Mouse (Mus musculus): ENCODE results near the gene Kcnip4. TPM values are rescaled to one million over a fixed set of nuclear protein-coding genes. Genes with fewer than 3 reads are reported as not detected.

Gene Kcnip4
- polyA plus RNA-seq, 1 experiment from 2014 or later, result 0.51 TPM

DNA sequence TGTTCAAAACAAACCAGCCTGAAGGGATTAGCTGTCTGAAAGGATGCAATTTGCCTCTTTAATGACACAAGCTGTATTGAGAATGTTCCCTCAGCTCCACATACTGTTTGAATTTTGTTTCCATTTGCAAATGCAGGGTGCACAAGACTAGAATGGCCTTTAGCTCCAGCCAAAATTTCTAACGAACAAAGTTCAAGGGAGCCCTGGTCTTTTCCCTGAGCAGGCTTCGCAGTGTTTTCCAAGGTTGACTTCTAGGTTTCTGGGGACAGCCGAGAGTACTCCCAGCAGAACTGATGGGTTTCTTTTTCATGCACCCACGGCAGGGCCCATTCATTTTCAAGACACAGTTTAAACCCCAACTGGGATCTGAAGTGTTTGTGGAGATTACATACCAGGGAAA is 874.2 kb downstream of the Kcnip4 start:
- H3K4me2 ChIP-seq, result no peak overlapping the region
- no peak for ATAC-seq (ENCODE audit: extremely low read depth, insufficient number of reproducible peaks, low FRiP score, low TSS enrichment)
- H3K36me3 ChIP-seq, result no peaks in the 10 kb centered on the region
- no peaks in the 10 kb centered on the region for H3K27me3 ChIP-seq (replicated peaks)
- 80% methylated on average over 4 of the region's 4 CpGs for WGBS
- no peaks in the 10 kb centered on the region for H3K4me1 ChIP-seq
- no peak overlapping the region for H3K27ac ChIP-seq (replicated peaks)
- H3K9ac ChIP-seq, result no peak overlapping the region
- H3K4me3 ChIP-seq, result no peak overlapping the region
- no peaks in the 10 kb centered on the region for H3K9me3 ChIP-seq

DNA sequence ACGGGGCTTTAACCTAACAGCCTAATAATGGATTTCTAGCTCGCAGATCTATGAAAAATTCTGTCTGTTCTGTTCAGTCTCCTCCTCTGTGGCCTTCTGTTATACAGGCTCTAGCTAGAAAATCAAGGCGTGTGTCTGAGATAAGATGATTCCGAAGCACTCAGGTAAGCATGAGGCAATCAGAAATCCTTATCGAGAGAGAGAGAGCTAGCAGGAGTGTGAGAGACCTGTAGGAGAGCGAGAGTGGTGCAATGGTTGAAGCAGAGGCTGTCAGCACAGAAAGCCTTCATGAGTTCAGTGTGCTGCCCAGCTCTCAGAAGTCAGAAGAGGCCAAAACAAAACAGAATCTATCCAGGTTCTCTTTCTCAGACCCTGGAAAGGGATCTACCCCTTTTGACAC is 888.0 kb downstream of the Kcnip4 start:
- no peak overlapping the region for H3K4me2 ChIP-seq
- H3K4me3 ChIP-seq, result no peak overlapping the region
- 68% methylated on average over 6 of the region's 6 CpGs for WGBS
- no peaks in the 10 kb centered on the region for H3K9me3 ChIP-seq
- no peak overlapping the region for H3K27ac ChIP-seq (replicated peaks)
- H3K36me3 ChIP-seq, result no peaks in the 10 kb centered on the region
- no peaks in the 10 kb centered on the region for H3K4me1 ChIP-seq
- H3K27me3 ChIP-seq (replicated peaks), result no peaks in the 10 kb centered on the region
- no peak for ATAC-seq (ENCODE audit: extremely low read depth, insufficient number of reproducible peaks, low FRiP score, low TSS enrichment)
- no peak overlapping the region for H3K9ac ChIP-seq

DNA sequence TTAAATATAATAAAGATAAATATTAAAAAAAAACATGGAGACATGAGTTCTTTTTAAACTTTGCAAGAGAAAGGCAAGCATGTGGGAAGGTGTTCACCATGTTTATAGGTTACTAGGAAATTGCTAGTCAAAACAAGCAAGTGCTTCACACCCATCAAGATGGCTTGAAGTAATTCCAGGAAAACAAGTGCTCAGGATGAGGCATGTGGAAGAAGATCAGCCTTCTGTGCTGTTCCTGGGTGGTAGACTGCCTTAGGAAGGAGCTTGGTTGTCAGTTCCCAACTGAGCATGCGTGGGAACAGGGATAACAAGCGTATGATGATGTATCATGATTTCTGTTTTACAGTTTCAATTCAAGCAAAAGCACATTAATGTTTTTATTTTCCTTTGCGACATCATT is 891.1 kb downstream of the Kcnip4 start:
- H3K4me2 ChIP-seq, result no peak overlapping the region
- 79% methylated on average over 3 of the region's 3 CpGs for WGBS
- no peaks in the 10 kb centered on the region for H3K9me3 ChIP-seq
- no peak overlapping the region for H3K9ac ChIP-seq
- H3K4me3 ChIP-seq, result no peak overlapping the region
- no peaks in the 10 kb centered on the region for H3K27me3 ChIP-seq (replicated peaks)
- ATAC-seq (ENCODE audit: extremely low read depth, insufficient number of reproducible peaks, low FRiP score, low TSS enrichment), result no peak
- H3K4me1 ChIP-seq, result no peaks in the 10 kb centered on the region
- H3K27ac ChIP-seq (replicated peaks), result no peak overlapping the region
- H3K36me3 ChIP-seq, result no peaks in the 10 kb centered on the region

DNA sequence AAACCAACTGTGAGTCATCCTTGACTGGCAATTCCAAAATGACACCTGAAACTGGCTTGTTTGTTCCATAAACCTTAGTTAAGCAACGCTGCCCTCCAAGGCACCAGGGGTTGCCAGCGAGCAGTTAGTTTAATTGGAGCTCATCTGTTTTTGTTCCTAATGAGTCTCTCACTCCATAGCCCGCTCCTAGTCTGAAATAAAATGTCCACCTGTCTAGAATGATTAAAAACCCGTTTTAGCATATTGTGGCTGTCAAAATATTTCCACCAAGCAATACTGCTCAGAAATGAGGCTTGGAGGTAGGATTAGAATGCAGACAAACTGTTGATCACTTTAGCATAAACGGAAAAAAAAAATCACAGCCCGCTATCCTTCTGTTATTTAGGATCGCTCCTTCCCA is 901.3 kb downstream of the Kcnip4 start:
- Histone ChIP-seq H3K4me2 (no peak overlapping the region), H3K4me1 (no peaks in the 10 kb centered on the region), H3K9ac (no peak overlapping the region), H3K36me3 (no peaks in the 10 kb centered on the region), H3K4me3 (no peak overlapping the region), H3K27ac (replicated peaks) (no peak overlapping the region), H3K9me3 (no peaks in the 10 kb centered on the region), H3K27me3 (replicated peaks) (no peaks in the 10 kb centered on the region)
- WGBS, result 77% methylated on average over 7 of the region's 7 CpGs
- ATAC-seq (ENCODE audit: extremely low read depth, insufficient number of reproducible peaks, low FRiP score, low TSS enrichment), result no peak

DNA sequence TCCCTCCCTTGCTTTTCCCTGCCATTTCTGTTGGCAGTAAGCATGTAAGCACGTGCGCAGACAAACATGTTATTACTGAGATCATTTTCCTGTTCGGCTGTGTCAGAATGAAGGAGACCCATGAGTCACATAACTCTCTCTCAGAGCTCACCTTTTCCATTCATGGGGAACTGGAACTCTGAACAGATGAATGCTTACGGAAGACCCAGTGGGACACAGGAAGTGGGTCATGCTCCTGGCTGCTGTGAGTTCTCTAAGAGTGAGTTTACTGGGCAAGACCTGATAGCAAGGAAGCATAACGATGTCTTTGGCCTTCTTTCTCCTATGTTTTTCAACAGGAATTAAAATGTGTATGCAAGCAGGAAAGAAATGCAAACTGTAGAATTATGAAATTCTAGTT is 917.8 kb downstream of the Kcnip4 start:
- Histone ChIP-seq H3K27me3 (replicated peaks) (no peaks in the 10 kb centered on the region), H3K27ac (replicated peaks) (no peak overlapping the region), H3K4me3 (no peak overlapping the region), H3K4me1 (no peaks in the 10 kb centered on the region), H3K9ac (no peak overlapping the region), H3K9me3 (no peaks in the 10 kb centered on the region), H3K4me2 (no peak overlapping the region), H3K36me3 (no peaks in the 10 kb centered on the region)
- ATAC-seq (ENCODE audit: extremely low read depth, insufficient number of reproducible peaks, low FRiP score, low TSS enrichment), result no peak
- 78% methylated on average over 5 of the region's 5 CpGs for WGBS

DNA sequence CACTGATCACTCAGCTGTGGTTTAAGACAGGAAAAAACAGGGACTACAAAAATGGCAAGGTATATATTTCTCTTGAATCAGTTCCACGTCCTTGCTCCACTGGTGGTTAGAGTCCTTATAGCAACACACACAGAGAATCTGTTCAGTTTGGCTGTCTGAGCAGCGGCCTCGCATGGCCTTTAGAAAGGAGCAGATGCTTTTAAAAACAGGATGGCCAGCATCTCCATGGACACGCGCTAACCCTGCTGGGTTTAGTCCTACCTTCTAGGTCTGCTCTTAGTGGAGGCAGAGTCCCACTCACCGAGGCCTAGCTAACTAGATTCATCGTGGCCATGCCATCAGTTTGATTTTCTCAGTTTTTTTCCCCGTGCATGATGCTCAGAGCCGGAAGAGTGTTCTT is 918.4 kb downstream of the Kcnip4 start:
- WGBS, result 80% methylated on average over 9 of the region's 9 CpGs
- no peak overlapping the region for H3K27ac ChIP-seq (replicated peaks)

DNA sequence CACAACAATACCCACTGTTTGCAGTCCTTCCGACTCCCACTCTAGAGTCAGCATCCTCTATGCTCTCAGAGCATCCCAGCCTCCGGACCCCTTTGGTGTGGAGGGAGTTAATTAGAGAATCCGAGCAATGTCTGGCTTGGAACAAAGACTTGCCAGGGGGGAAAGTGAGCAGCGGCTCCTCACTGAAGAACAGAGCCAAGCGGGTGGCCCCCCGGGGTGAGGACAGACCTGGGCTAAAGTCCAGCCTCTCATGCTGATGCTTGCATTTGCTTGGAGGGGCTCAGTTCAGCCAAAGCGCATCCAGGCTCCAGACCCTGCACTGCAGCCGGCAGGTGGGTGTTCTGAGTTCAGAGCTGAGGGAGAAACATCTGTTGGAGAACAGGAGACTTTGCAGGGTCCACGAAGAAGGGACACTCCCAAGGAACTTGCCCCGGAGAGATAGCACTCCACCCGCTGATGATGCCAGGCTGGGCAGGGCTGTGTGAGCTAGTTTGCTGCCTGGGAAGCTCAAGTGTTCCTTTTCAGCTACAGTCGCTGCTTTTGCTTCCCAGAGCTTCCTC is 925.1 kb downstream of the Kcnip4 start:
- no peaks in the 10 kb centered on the region for H3K36me3 ChIP-seq
- WGBS, result 2% methylated on average over 12 of the region's 12 CpGs
- H3K4me3 ChIP-seq, result peak overlapping the region; percentile 28
- H3K9ac ChIP-seq, result 0 out of 2 replicates have a peak overlapping the region, but pooled peaks have one; percentile 19
- no peak for ATAC-seq (ENCODE audit: extremely low read depth, insufficient number of reproducible peaks, low FRiP score, low TSS enrichment)
- no peaks in the 10 kb centered on the region for H3K9me3 ChIP-seq
- 0 out of 2 replicates have a peak, but pooled peaks cover 7% of the 10 kb centered on the region for H3K4me1 ChIP-seq
- H3K27me3 ChIP-seq (replicated peaks), result peaks cover 20% of the 10 kb centered on the region
- H3K27ac ChIP-seq (replicated peaks), result no peak overlapping the region
- peak overlapping the region; percentile 64 for H3K4me2 ChIP-seq

More for the DNA sequence above, 918.4 kb downstream of the Kcnip4 start:
- Histone ChIP-seq H3K9ac (no peak overlapping the region), H3K4me2 (no peak overlapping the region), H3K4me3 (no peak overlapping the region), H3K36me3 (no peaks in the 10 kb centered on the region), H3K9me3 (no peaks in the 10 kb centered on the region), H3K27me3 (replicated peaks) (no peaks in the 10 kb centered on the region), H3K4me1 (no peaks in the 10 kb centered on the region)
- no peak for ATAC-seq (ENCODE audit: extremely low read depth, insufficient number of reproducible peaks, low FRiP score, low TSS enrichment)

DNA sequence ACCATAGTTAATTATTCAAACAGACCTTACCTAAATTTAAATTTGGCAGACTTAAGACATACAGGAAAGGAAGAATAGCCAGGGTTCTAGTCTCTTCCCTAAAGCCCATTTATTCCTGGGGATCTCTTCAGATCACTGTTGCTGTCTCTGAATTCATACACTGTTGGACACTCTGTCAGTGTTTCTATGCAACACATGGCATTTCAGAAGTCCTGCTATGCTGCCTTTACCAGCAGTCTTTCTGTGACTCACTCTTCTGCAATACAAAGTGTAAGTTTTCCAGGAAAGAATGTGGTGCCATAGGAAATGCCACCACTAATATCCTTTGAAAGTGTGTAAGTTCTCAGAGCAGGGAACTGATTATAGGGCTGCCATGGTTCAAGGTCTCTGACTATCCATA is 936.7 kb downstream of the Kcnip4 start:
- no peaks in the 10 kb centered on the region for H3K9me3 ChIP-seq
- H3K27ac ChIP-seq (replicated peaks), result no peak overlapping the region
- ATAC-seq (ENCODE audit: extremely low read depth, insufficient number of reproducible peaks, low FRiP score, low TSS enrichment), result no peak
- no peak overlapping the region for H3K9ac ChIP-seq
- H3K36me3 ChIP-seq, result no peaks in the 10 kb centered on the region
- H3K27me3 ChIP-seq (replicated peaks), result no peaks in the 10 kb centered on the region
- no peak overlapping the region for H3K4me2 ChIP-seq
- 0 out of 2 replicates have a peak, but pooled peaks cover 5% of the 10 kb centered on the region for H3K4me1 ChIP-seq
- no peak overlapping the region for H3K4me3 ChIP-seq

DNA sequence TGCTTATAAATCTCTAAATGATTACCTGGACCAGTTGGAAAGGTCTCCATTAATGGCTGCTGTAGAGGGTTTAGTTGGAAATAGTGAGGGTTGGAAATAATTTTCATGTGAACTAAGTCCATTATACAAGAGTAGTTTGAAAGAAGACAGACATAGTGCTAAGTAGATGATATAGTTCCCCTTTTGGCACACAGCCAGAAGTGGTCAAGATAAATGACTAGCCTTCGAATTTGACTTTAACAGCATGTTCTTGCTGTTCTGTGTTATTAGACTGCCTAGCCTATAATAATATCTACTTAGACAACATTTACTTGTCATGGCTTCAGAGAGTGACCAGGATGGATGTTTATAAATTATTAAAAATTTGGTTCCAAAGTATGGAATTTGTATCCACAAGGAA is 941.3 kb downstream of the Kcnip4 start:
- Histone ChIP-seq H3K27ac (replicated peaks) (no peak overlapping the region), H3K36me3 (no peaks in the 10 kb centered on the region), H3K4me3 (no peak overlapping the region), H3K27me3 (replicated peaks) (no peaks in the 10 kb centered on the region), H3K9me3 (no peaks in the 10 kb centered on the region), H3K4me2 (no peak overlapping the region), H3K9ac (no peak overlapping the region), H3K4me1 (0 out of 2 replicates have a peak, but pooled peaks cover 5% of the 10 kb centered on the region)
- ATAC-seq (ENCODE audit: extremely low read depth, insufficient number of reproducible peaks, low FRiP score, low TSS enrichment), result no peak
- WGBS, result 15% methylated on average over 1 of the region's 1 CpGs

DNA sequence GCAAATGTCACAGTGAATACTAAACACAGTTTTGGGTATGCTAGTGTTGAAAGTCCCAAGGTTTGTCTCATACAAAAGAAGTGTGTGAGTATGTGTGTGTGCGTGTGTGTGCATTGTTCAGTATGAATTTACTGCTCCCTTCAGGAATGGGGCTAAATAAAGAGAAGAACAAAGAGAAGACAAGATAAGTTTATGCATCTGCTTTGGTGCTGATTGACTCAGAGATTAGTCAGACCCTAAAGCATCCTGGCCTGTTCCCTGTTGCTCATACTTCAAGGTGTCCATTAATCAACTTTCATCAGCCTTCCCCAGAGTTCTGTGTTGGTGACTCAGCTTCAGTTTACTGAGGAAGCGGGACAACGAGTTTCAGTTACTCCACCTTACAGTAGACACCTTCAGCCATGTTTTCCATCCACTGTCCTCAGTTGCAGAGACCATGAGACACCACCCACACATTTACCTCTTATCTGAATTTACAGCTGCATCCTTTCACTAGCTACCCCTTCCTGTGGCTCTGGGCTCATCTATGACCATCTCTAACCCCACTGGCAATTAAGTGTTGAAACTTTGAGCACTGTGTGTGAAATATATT is 960.6 kb downstream of the Kcnip4 start:
- Histone ChIP-seq H3K9ac (no peak overlapping the region), H3K27me3 (replicated peaks) (no peaks in the 10 kb centered on the region), H3K4me3 (no peak overlapping the region), H3K9me3 (no peaks in the 10 kb centered on the region), H3K4me1 (no peaks in the 10 kb centered on the region), H3K36me3 (no peaks in the 10 kb centered on the region), H3K4me2 (no peak overlapping the region), H3K27ac (replicated peaks) (no peak overlapping the region)
- 62% methylated on average over 3 of the region's 3 CpGs for WGBS
- ATAC-seq (ENCODE audit: extremely low read depth, insufficient number of reproducible peaks, low FRiP score, low TSS enrichment), result no peak

DNA sequence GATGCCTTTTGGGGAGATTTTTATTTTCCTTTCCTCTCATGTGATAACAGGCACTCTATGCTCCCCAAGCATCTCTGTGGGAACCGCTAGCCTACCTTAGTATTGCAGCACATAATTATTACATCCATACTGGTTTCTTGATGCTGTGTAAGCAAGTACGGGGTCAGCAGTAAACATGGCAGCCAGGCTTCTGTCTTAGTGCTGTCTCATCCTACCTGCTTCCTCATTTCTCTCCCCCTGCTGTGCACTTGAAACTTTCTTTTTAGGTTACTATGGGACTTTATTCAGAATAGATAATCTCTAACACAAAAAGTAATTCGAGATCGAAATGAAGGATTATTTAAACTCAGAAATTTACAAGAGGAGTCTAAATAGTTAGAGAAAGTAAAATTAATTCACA is 973.0 kb downstream of the Kcnip4 start:
- 76% methylated on average over 4 of the region's 4 CpGs for WGBS
- no peaks in the 10 kb centered on the region for H3K4me1 ChIP-seq
- no peaks in the 10 kb centered on the region for H3K9me3 ChIP-seq
- no peak for ATAC-seq (ENCODE audit: extremely low read depth, insufficient number of reproducible peaks, low FRiP score, low TSS enrichment)
- no peak overlapping the region for H3K4me3 ChIP-seq
- no peaks in the 10 kb centered on the region for H3K36me3 ChIP-seq
- H3K4me2 ChIP-seq, result no peak overlapping the region
- H3K9ac ChIP-seq, result no peak overlapping the region
- H3K27me3 ChIP-seq (replicated peaks), result no peaks in the 10 kb centered on the region
- no peak overlapping the region for H3K27ac ChIP-seq (replicated peaks)

DNA sequence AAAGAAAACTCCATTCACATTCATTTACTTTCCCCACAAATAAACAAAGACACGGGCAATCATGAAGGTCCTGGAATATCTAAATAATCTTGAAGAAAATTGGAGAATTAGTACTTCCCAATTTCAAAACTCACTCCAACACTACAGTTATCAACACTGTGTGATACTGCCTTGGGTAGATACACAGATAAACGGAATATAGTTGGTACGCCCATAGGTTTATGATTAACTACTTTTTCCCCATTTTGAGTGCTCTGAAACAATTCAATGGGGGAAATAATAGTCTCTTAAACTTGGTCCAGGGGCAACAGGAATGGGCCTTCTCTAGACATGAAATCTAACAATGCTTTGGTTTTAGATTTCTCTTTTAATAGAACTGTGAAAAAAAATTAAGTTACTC is 978.9 kb downstream of the Kcnip4 start:
- 72% methylated on average over 3 of the region's 3 CpGs for WGBS
- no peak for ATAC-seq (ENCODE audit: extremely low read depth, insufficient number of reproducible peaks, low FRiP score, low TSS enrichment)

More for the DNA sequence above, 978.9 kb downstream of the Kcnip4 start:
- Histone ChIP-seq H3K9ac (no peak overlapping the region), H3K9me3 (no peaks in the 10 kb centered on the region), H3K27me3 (replicated peaks) (no peaks in the 10 kb centered on the region), H3K4me1 (no peaks in the 10 kb centered on the region), H3K27ac (replicated peaks) (no peak overlapping the region), H3K4me3 (no peak overlapping the region), H3K4me2 (no peak overlapping the region), H3K36me3 (no peaks in the 10 kb centered on the region)
